Comparison of ENCODE assay signal across 8 mouse cellular contexts in genomic region chr14:25516640-25517591, GRCm38 (mm10). TPM values are rescaled to one million over a fixed set of nuclear protein-coding genes. Genes with fewer than 3 reads are reported as not detected.
DNase-seq lines count a peak whose midpoint lies in the region; ATAC-seq lines count a peak whose summit lies in the region.

No protein-coding gene starts in this region.

- H3K27ac ChIP-seq in embryonic facial prominence, embryonic 10.5 days (replicated peaks): peak overlapping the region; percentile 75
- H3K27ac ChIP-seq in hindbrain, embryonic 12.5 days: peak overlapping the region; percentile 7; the same call in 1 of the 2 replicates
- peak overlapping the region; percentile 84 for H3K27ac ChIP-seq in liver, embryonic 11.5 days (ENCODE audit: low read depth, low read length)

- peak; percentile 63 for DNase-seq in cerebellum, adult 11 months
- peak; percentile 83 for DNase-seq in CD4-positive, CD25-positive, alpha-beta regulatory T cell, adult 2 months (ENCODE audit: low read depth, low spot score)
- peak; percentile 70 for DNase-seq in embryonic facial prominence, embryonic 10.5 days (ENCODE audit: low spot score)
- peak; percentile 70 for DNase-seq in liver, embryonic 11.5 days (ENCODE audit: low spot score)
- peak; percentile 81 for DNase-seq in skeletal muscle tissue, adult 2 months (ENCODE audit: low read depth, low spot score)
- no peak for DNase-seq in right cerebral cortex, adult 18-20 months

- no peak overlapping the region for H3K4me2 ChIP-seq in hindbrain, embryonic 12.5 days (replicated peaks)
- H3K4me2 ChIP-seq in liver, embryonic 11.5 days: peak overlapping the region; percentile 46

- H3K4me1 ChIP-seq in embryonic facial prominence, embryonic 10.5 days: peaks cover 92% of the 10 kb centered on the region
- H3K4me1 ChIP-seq in hindbrain, embryonic 12.5 days: peaks cover 90% of the 10 kb centered on the region
- peaks cover 88% of the 10 kb centered on the region for H3K4me1 ChIP-seq in liver, embryonic 11.5 days (replicated peaks; ENCODE audit: control insufficient read depth, insufficient read depth, low read length)

- no peak overlapping the region for H3K9ac ChIP-seq in hindbrain, embryonic 12.5 days
- H3K9ac ChIP-seq in liver, embryonic 11.5 days (ENCODE audit: low read depth, low read length): peak overlapping the region; percentile 38

- no peaks in the 10 kb centered on the region for H3K27me3 ChIP-seq in embryonic facial prominence, embryonic 10.5 days (replicated peaks; ENCODE audit: low read depth, poor library complexity, severe bottlenecking)
- H3K27me3 ChIP-seq in hindbrain, embryonic 12.5 days: no peaks in the 10 kb centered on the region
- no peaks in the 10 kb centered on the region for H3K27me3 ChIP-seq in liver, embryonic 11.5 days (replicated peaks; ENCODE audit: control insufficient read depth, insufficient read depth, low read length)

- H3K9me3 ChIP-seq in embryonic facial prominence, embryonic 10.5 days: no peaks in the 10 kb centered on the region
- H3K9me3 ChIP-seq in hindbrain, embryonic 12.5 days (replicated peaks): no peaks in the 10 kb centered on the region
- no peaks in the 10 kb centered on the region for H3K9me3 ChIP-seq in liver, embryonic 11.5 days (ENCODE audit: control insufficient read depth, low read length)

- H3K36me3 ChIP-seq in embryonic facial prominence, embryonic 10.5 days (replicated peaks): peaks cover 51% of the 10 kb centered on the region
- peaks cover 10% of the 10 kb centered on the region; the same call in 1 of the 2 replicates for H3K36me3 ChIP-seq in hindbrain, embryonic 12.5 days
- no peaks in the 10 kb centered on the region for H3K36me3 ChIP-seq in liver, embryonic 11.5 days (ENCODE audit: control insufficient read depth, insufficient read depth, low read length)

- 55% methylated on average over 13 of the region's 13 CpGs for WGBS in embryonic facial prominence, embryonic 10.5 days
- WGBS in hindbrain, embryonic 12.5 days: 51% methylated on average over 13 of the region's 13 CpGs
- WGBS in liver, embryonic 11.5 days: 12% methylated on average over 13 of the region's 13 CpGs

- no peak for ATAC-seq in cerebellum, adult (ENCODE audit: insufficient number of reproducible peaks, low FRiP score, low TSS enrichment)
- ATAC-seq in hindbrain, embryonic 12.5 days (ENCODE audit: low FRiP score): no peak
- ATAC-seq in liver, embryonic 11.5 days (replicated peaks; ENCODE audit: low FRiP score): peak; percentile 78

- H3K4me3 ChIP-seq in embryonic facial prominence, embryonic 10.5 days: no peak overlapping the region
- H3K4me3 ChIP-seq in hindbrain, embryonic 12.5 days: no peak overlapping the region
- H3K4me3 ChIP-seq in liver, embryonic 11.5 days (ENCODE audit: low read depth, low read length): no peak overlapping the region

RNA-seq across cellular contexts. Expression of gene Zmiz1, which starts 57.9 kb away (rescaled TPM):
- 42.8 and 45.6 TPM in 2 replicates for polyA plus RNA-seq in embryonic facial prominence, embryonic 10.5 days (2016; fragmentation: Nextera tagmentation; extraction: Ambion mirVana)
- 66.5 and 69.4 TPM in 2 replicates for polyA plus RNA-seq in hindbrain, embryonic 12.5 days (2016; fragmentation: Nextera tagmentation; extraction: Ambion mirVana)
- polyA plus RNA-seq in liver, embryonic 11.5 days (2014; fragmentation: Nextera tagmentation; extraction: Ambion mirVana): 27.5 and 31.0 TPM in 2 replicates

Comparison
In these comparisons a context has a peak if more than half of its experiments do, and no peak if none do; other contexts are left out.
1. H3K27ac ChIP-seq: peak in every context shown above with its lines; median percentile 84 in liver, embryonic 11.5 days; 75 in embryonic facial prominence, embryonic 10.5 days; 7 in hindbrain, embryonic 12.5 days.